Mouse (Mus musculus) brain, embryonic 14.5 days (tissue): ENCODE measurements around the gene Galnt15.

Source experiments
- CTCF ChIP-seq: fragments of 200-500 bp; IDR thresholded peaks from 2 replicates; pipeline ENCODE4 v1.5.1; 2012; ENCODE audit warnings: inconsistent platforms, mild to moderate bottlenecking, moderate library complexity, borderline replicate concordance; ENCODE audit not compliant: insufficient read depth, insufficient read length; ENCODE audit errors: extremely low read depth
- POLR2A ChIP-seq: fragments of 200-500 bp; IDR thresholded peaks from 2 replicates; pipeline ENCODE4 v1.6.1; 2012; ENCODE audit warnings: mild to moderate bottlenecking, inconsistent platforms, borderline replicate concordance; ENCODE audit not compliant: poor library complexity, insufficient read depth, insufficient read length, severe bottlenecking; ENCODE audit errors: extremely low read depth

DNA sequence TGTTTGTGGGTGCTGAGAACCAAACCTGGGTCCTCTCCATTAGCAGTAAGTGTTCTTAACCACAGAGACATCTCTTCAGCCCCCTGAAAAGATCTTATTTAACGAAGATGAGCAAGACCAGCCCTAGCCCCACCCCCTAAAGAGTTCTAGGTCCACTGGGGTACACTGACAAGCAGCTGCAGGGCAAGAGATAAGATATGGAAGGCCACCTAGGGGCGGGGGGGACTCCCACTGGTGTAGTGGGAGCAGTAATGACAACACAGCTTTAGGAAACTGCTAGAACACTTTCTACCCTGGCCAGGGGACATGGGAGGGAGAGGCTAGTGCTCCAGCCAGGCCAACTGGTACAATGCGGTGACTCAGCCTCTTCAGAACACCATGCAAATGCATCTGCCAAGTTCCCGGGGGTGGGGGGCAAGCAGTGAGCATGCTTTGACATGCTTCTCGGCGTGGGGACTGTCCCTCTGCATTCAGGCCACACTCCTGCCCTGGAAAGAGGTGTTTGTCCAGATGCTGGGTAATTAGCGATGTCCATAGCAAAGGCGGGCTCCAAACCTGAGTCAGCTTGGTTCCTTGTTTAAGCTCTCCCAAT, 9.0 kb downstream of the Galnt15 start:
- TF ChIP-seq POLR2A (no peak), CTCF (no peak)
